Mouse (Mus musculus) megakaryocyte, embryonic 14.5 days (primary cell): ENCODE data around the gene Mrpl52. TPM values are rescaled to one million over a fixed set of nuclear protein-coding genes. Genes with fewer than 3 reads are reported as not detected.
A peak's percentile ranks its signal among the peaks of the same experiment; 100 is the strongest.

Experiments used
- H3K27me3 ChIP-seq: replicated peaks from 2 replicates; pipeline ENCODE3; 2012; ENCODE audit warnings: inconsistent platforms
- H3K36me3 ChIP-seq: replicated peaks from 2 replicates; pipeline ENCODE3; 2012; ENCODE audit warnings: low read length, inconsistent platforms, mixed read lengths
- H3K4me1 ChIP-seq: 2 replicates; pipeline ENCODE4 v1.6.1; 2012; ENCODE audit warnings: inconsistent platforms
- H3K4me3 ChIP-seq: replicated peaks from 2 replicates; pipeline ENCODE3; 2012; ENCODE audit warnings: moderate library complexity, mild to moderate bottlenecking, inconsistent platforms
- H3K9me3 ChIP-seq: 2 replicates; pipeline ENCODE4 v1.6.1; 2012; ENCODE audit warnings: inconsistent platforms
- FLI1 ChIP-seq: IDR thresholded peaks from 2 replicates; pipeline ENCODE4 v1.6.1; 2012; ENCODE audit warnings: low read length, inconsistent platforms, mixed read lengths
- GATA1 ChIP-seq: IDR thresholded peaks from 3 replicates; pipeline ENCODE4 v1.6.1; 2012; ENCODE audit warnings: mixed read lengths, low read length, inconsistent platforms, borderline replicate concordance
- polyA plus RNA-seq: library from polyadenylated mRNA; stranded (reverse); fragments of >175 nt; gene quantifications from 2 replicates; pipeline ENCODE4 v1.2.3, GENCODE M21; 2012; ENCODE audit warnings: low replicate concordance; ENCODE audit not compliant: insufficient read depth

The Mrpl52 gene
- polyA plus RNA-seq = 822 and 954 TPM in 2 replicates

DNA sequence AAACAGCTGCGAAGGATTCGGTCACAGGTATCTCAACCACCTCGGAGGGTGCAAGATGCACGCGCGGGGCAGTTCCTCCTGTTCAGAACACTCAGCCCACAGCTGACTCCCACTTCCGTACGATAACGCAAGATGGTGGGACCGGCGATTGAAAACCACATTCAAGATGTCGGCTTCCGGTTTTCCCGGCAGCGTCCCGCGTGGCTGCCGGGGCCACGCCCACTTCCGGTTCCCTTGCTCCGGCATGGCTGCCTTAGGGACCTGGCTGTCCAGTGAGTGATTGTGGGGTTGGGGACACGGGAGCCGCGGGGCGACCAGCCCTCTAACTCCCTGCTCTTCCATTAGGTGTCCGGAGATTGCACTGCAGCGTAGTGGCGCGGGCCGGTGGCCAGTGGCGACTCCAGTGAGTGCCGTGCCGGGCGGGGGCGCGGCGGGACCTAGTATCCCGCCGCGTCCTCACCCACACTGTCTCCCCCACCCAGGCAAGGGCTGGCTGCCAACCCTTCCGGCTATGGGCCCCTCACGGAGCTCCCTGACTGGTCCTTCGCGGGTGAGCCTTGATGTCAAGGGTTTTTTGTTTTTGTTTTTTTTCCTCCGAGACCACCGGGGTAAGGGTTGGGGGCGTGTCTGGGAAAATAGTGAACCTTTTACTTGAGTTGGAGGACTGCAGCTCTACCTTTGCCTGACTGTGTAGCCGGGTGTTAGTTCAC is at the start of gene Mrpl52:
Mrpl52 (plus strand) TSS at position 221 of the 710 bp plus-strand sequence.
- Histone ChIP-seq H3K9me3 (peaks cover 8% of the 10 kb centered on the region; the same call in 1 of the 2 replicates), H3K4me1 (peaks cover 60% of the 10 kb centered on the region), H3K27me3 (peaks cover 14% of the 10 kb centered on the region), H3K4me3 (peak within 1 kb of the TSS; percentile 97), H3K36me3 (peaks cover 31% of the 10 kb centered on the region)
- TF ChIP-seq GATA1 = no peak; the same call in 2 of the 3 replicates
- TF ChIP-seq FLI1 = peak; percentile 97

DNA sequence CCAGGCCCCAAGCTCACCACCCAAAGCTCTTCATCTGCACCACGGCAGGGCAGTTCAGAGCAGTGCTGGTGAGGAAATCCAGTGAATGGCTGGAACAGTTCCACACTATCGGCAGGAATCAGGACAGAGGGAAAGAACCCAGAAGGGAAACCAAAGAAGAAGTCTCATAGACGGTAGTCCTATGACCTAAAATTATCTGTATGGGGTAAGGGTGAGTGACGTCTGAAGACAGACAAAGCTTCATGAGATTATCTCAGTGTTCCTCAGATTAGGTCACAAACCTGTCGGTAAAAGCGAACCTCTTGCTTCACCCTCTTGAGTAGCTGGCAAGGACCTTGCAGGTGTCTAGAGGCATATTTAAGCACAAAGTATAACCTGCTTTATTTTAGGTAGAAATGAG is 49.5 kb upstream of the Mrpl52 start:
- no peaks in the 10 kb centered on the region for H3K36me3 ChIP-seq
- peaks cover 13% of the 10 kb centered on the region for H3K27me3 ChIP-seq
- no peak overlapping the region for H3K4me3 ChIP-seq

GRCm38 (mm10) chr14:54379571-54379970 is 47.1 kb upstream of the Mrpl52 start:
- Histone ChIP-seq H3K4me3 (no peak overlapping the region), H3K36me3 (no peaks in the 10 kb centered on the region), H3K9me3 (no peaks in the 10 kb centered on the region), H3K27me3 (peaks cover 11% of the 10 kb centered on the region), H3K4me1 (peaks cover 44% of the 10 kb centered on the region)
- TF ChIP-seq FLI1 (no peak), GATA1 (no peak)

More for the DNA sequence above, 49.5 kb upstream of the Mrpl52 start:
- Histone ChIP-seq H3K9me3 (no peaks in the 10 kb centered on the region), H3K4me1 (peaks cover 20% of the 10 kb centered on the region)
- TF ChIP-seq GATA1 = no peak
- no peak for TF ChIP-seq FLI1

DNA sequence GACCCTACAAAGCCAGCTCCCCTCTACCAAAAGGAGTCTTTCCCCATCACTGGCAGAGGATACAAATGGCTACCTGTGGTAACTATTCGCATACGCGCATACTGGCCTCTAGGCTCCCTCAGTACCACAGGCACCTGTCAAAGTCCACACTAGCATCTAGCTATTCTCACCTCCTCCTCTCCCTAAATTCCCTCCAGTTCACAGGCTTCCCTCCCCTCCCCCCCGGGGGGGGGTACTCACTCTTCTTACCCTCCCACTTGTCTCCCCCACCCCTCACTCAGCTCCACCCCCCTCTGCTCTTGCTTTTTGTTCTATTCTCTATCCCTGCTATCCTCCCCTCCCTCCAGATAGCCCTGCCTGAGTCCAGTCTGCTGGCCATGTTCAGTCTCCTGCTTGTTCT is 46.1 kb upstream of the Mrpl52 start:
- peaks cover 11% of the 10 kb centered on the region for H3K27me3 ChIP-seq
- 0 out of 2 replicates have a peak, but pooled peaks cover 2% of the 10 kb centered on the region for H3K9me3 ChIP-seq
- H3K4me1 ChIP-seq = peaks cover 46% of the 10 kb centered on the region
- H3K36me3 ChIP-seq = no peaks in the 10 kb centered on the region
- no peak overlapping the region for H3K4me3 ChIP-seq
- TF ChIP-seq GATA1 (no peak), FLI1 (no peak)

DNA sequence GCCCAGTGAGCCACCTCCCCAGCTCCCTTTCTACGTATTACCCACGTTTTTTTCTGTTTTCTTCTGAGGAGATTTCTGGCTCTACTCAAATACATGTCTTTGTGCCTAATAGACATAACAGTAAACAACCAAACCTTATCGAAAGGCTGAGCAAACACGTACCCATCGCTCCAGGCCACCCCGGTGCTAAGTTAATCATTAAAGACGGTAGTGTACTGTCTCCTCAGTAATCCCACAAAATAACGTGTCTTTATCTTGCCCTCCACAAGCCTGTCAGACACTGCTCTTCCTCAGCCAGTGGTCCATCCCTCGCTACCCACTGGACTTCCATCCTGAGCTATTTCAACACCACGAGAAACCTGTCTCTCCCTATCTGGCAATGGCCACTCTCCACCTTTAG is 44.9 kb upstream of the Mrpl52 start:
- Histone ChIP-seq H3K27me3 (peaks cover 12% of the 10 kb centered on the region), H3K9me3 (0 out of 2 replicates have a peak, but pooled peaks cover 2% of the 10 kb centered on the region), H3K4me1 (peaks cover 43% of the 10 kb centered on the region), H3K4me3 (no peak overlapping the region), H3K36me3 (no peaks in the 10 kb centered on the region)
- TF ChIP-seq GATA1 (no peak), FLI1 (no peak)

DNA sequence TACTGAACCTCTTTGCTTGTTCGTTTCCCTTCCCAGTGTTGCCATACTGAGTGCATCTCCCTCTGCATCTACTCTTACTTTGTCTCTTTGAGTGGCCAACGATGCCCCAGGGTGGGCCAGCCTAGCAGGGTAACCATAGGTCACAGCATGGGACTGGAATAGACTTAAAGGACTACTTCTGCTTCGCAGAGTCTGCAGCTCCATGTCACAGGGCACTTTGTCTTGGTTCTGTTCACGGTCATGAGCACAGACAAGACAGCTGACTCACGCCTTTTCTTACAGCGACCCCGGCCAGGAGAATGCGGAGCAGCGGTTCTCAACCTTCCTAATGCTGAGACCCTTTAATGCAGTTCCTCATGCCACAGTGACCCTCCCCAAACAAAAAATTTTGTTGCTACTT is 44.1 kb upstream of the Mrpl52 start:
- Histone ChIP-seq H3K9me3 (0 out of 2 replicates have a peak, but pooled peaks cover 2% of the 10 kb centered on the region), H3K27me3 (peaks cover 13% of the 10 kb centered on the region), H3K4me3 (no peak overlapping the region), H3K4me1 (peaks cover 39% of the 10 kb centered on the region), H3K36me3 (no peaks in the 10 kb centered on the region)
- TF ChIP-seq FLI1 (no peak), GATA1 (no peak)

DNA sequence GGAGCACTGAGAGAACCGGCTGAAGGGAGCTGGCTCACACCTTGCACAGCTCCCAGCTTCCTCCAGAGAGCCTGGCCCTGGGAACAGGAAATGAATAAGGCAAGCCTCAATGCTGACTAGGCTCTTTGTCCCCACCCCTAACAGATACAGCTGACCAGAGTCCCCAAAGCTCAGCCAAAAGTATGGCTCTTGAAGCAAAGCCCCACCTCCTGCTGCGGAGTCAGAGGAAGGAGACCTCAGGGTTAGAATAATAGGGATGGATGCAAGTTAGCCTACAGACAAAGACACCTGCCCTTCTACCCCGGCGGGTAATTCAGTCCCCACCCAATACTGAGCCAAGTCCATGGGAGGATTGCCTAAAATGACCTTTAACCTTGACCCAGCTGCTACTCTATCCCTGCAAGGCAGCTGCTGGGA is 43.3 kb upstream of the Mrpl52 start:
- TF ChIP-seq GATA1 = no peak
- no peak for TF ChIP-seq FLI1
- peaks cover 10% of the 10 kb centered on the region for H3K27me3 ChIP-seq
- H3K36me3 ChIP-seq = no peaks in the 10 kb centered on the region
- H3K4me3 ChIP-seq = peak overlapping the region; percentile 35
- peaks cover 36% of the 10 kb centered on the region for H3K4me1 ChIP-seq
- H3K9me3 ChIP-seq = 0 out of 2 replicates have a peak, but pooled peaks cover 2% of the 10 kb centered on the region

DNA sequence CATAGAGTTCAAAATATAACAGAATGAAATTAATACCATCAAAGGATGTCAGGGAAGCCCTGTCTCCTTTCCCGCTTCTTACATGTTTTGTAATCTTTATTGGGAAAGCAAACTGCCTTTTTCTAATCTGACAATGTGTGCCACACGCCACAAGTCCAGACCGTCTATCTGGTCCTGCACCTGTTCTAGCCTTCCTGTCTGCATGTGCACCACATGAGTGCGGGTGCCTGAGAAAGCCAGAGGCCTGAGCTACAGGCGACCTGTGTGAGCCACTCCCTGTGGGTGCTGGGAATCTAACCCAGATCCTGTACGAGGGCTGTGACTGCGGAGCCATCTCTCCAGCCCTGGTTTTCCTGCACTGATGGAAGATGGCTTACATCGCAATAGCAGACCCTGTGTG is 42.3 kb upstream of the Mrpl52 start:
- TF ChIP-seq GATA1 (no peak), FLI1 (no peak)
- Histone ChIP-seq H3K27me3 (peaks cover 10% of the 10 kb centered on the region), H3K4me1 (peaks cover 36% of the 10 kb centered on the region), H3K4me3 (no peak overlapping the region), H3K9me3 (0 out of 2 replicates have a peak, but pooled peaks cover 2% of the 10 kb centered on the region), H3K36me3 (no peaks in the 10 kb centered on the region)

DNA sequence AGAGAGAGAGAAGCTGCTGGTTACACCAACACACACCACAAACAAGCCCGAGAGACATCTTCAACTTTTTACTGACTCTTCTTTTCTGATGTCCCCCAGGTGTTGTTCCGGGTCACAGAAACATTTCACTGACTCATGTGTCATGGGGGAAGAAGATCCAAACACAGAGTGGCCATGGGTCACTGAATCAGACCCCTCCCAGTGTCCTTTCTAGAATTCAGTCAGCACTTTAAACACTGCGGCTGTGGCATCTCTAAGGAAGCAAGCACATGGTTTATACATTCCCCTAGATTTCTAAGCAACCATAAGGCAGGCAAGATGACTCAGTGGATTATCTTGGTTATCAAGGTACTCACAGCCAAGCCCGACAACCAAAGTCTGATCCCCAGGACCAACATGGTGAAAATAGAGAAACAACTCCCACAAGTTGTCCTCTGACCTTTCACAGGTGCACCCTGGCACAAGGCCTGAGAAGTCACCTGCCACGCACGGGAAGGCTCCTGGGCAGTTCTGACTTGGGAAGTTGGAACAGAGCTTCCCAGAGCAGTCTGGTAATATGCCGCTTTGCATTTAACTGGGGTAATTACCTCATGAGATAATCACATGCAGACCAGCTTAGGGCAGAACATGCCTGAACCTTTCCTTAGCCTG is 40.6 kb upstream of the Mrpl52 start:
- peaks cover 36% of the 10 kb centered on the region for H3K4me1 ChIP-seq
- H3K27me3 ChIP-seq = peaks cover 10% of the 10 kb centered on the region
- TF ChIP-seq GATA1 (no peak), FLI1 (no peak)
- no peak overlapping the region for H3K4me3 ChIP-seq
- H3K36me3 ChIP-seq = no peaks in the 10 kb centered on the region
- 0 out of 2 replicates have a peak, but pooled peaks cover 2% of the 10 kb centered on the region for H3K9me3 ChIP-seq

- peaks cover 22% of the 10 kb centered on the region for H3K4me1 ChIP-seq
Observed at GRCm38 (mm10) chr14:54387546-54387945, 39.2 kb upstream of the Mrpl52 start.

More at GRCm38 (mm10) chr14:54387546-54387945, 39.2 kb upstream of the Mrpl52 start:
- no peaks in the 10 kb centered on the region for H3K36me3 ChIP-seq
- 0 out of 2 replicates have a peak, but pooled peaks cover 2% of the 10 kb centered on the region for H3K9me3 ChIP-seq
- H3K4me3 ChIP-seq = no peak overlapping the region
- TF ChIP-seq FLI1 (no peak), GATA1 (no peak)
- H3K27me3 ChIP-seq = peaks cover 18% of the 10 kb centered on the region
